Mouse (Mus musculus) heart, embryonic 12.5 days (tissue): ENCODE data around the gene Akirin1. TPM values are rescaled to one million over a fixed set of nuclear protein-coding genes. Genes with fewer than 3 reads are reported as not detected.

ENCODE experiments used
- ATAC-seq: fragments of 200-750 bp; cut with Nextera tagmentation; 2 replicates; pipeline ENCODE4 v1.8.0; 2017; ENCODE audit warnings: moderate TSS enrichment, moderate library complexity; ENCODE audit not compliant: insufficient number of reproducible peaks, low FRiP score
- H3K27ac ChIP-seq: fragments of 300-500 bp; sonication (generic); 2 replicates; pipeline ENCODE4 v1.5.1; 2016; ENCODE audit warnings: mild to moderate bottlenecking, moderate library complexity; ENCODE audit not compliant: poor library complexity, severe bottlenecking
- H3K27me3 ChIP-seq: fragments of 300-500 bp; sonication (generic); replicated peaks from 2 replicates; pipeline ENCODE4 v1.6.1; 2016; ENCODE audit warnings: mild to moderate bottlenecking, moderate library complexity
- H3K36me3 ChIP-seq: fragments of 300-500 bp; sonication (generic); 2 replicates; pipeline ENCODE4 v1.6.1; 2016; ENCODE audit warnings: mild to moderate bottlenecking, moderate library complexity
- H3K4me1 ChIP-seq: fragments of 300-500 bp; sonication (generic); replicated peaks from 2 replicates; pipeline ENCODE4 v1.6.1; 2016; ENCODE audit warnings: mild to moderate bottlenecking
- H3K4me2 ChIP-seq: fragments of 300-500 bp; sonication (generic); 2 replicates; pipeline ENCODE4 v1.6.1; 2016; ENCODE audit warnings: mild to moderate bottlenecking, moderate library complexity
- H3K4me3 ChIP-seq: fragments of 300-500 bp; sonication (generic); 2 replicates; pipeline ENCODE4 v1.5.1; 2016; ENCODE audit warnings: mild to moderate bottlenecking
- H3K9ac ChIP-seq: fragments of 300-500 bp; sonication (generic); 2 replicates; pipeline ENCODE4 v1.6.1; 2016; ENCODE audit warnings: mild to moderate bottlenecking, moderate library complexity
- H3K9me3 ChIP-seq: fragments of 300-500 bp; sonication (generic); replicated peaks from 2 replicates; pipeline ENCODE4 v1.6.1; 2016; ENCODE audit warnings: mild to moderate bottlenecking, moderate library complexity
- WGBS: fragments of 180-500 bp; shearing (Covaris S2); methylation state at CpG from one replicate; pipeline ENCODE4 v1.1.7; 2016; 5-methylcytosine and 5-hydroxymethylcytosine counted together
- polyA plus RNA-seq: library from polyadenylated mRNA; unstranded; fragments of >200 nt; fragmentation: Nextera tagmentation; extraction: Ambion mirVana; gene quantifications from 2 replicates; pipeline ENCODE4 v1.2.1, GENCODE M21; 2016

The Akirin1 gene
- polyA plus RNA-seq: 65.6 TPM in 2 replicates

DNA sequence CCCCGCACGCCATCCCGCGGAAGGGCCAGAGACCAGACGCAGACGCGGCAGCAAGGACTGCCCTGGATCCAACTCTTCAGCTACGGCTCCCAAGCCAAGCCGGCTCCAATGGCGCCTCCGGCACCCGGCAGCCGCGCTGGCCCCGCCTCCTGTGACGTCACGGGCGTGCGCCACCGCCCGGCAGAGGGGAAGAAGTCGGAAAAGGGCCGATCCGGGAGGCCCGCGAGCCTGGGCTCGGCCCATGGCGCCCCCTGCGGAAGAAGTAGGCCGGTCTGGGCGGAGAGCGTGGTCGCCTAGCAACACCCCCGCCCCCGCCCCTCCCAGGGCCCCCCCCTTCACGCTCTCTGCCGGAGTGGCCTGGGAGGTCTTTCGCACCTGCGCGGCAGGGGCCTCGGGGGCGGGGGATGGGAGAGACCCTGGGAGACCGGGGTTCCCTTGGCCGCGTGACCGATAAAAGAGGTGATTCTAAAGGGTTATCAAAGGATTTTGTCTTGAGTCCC is at the start of gene Akirin1:
TSS of gene Akirin1 (minus strand) at position 194 of the 500 bp plus-strand sequence.
- Histone ChIP-seq H3K27me3 (no peaks in the 10 kb centered on the region), H3K36me3 (no peaks in the 10 kb centered on the region), H3K9ac (peak within 1 kb of the TSS; percentile 95), H3K4me2 (peak within 1 kb of the TSS; percentile 76), H3K4me3 (peak within 1 kb of the TSS; percentile 95), H3K4me1 (peaks cover 14% of the 10 kb centered on the region), H3K9me3 (no peaks in the 10 kb centered on the region), H3K27ac (peak within 1 kb of the TSS; percentile 85)
- WGBS: under 1% methylated on average over 46 of the region's 46 CpGs
- ATAC-seq: peak; percentile 99

DNA sequence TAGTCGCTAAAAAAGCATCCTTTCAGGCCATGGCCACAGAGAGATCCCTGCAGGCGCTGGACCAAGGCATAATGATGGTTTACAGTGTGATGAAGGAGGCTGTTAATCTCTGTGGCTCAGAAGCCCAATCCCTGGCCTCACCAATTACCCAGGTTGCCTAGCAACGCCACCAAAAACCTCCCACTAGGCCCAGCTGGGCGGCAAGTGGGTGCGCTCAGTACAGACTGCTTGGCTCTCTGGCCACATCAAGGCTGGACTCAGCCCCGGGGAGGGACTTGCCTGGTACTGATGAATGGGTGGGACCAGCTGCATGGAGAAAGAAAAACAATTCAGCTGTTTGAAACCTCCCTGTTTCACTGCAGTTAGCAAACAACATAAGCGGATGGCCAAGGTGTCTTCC is 47.7 kb upstream of the Akirin1 start:
- ATAC-seq: no peak
- H3K4me2 ChIP-seq: no peak overlapping the region
- H3K4me1 ChIP-seq: no peaks in the 10 kb centered on the region
- H3K9me3 ChIP-seq: no peaks in the 10 kb centered on the region
- H3K9ac ChIP-seq: no peak overlapping the region
- no peak overlapping the region for H3K27ac ChIP-seq
- WGBS: 67% methylated on average over 7 of the region's 7 CpGs
- H3K4me3 ChIP-seq: no peak overlapping the region
- no peaks in the 10 kb centered on the region for H3K27me3 ChIP-seq
- no peaks in the 10 kb centered on the region for H3K36me3 ChIP-seq

DNA sequence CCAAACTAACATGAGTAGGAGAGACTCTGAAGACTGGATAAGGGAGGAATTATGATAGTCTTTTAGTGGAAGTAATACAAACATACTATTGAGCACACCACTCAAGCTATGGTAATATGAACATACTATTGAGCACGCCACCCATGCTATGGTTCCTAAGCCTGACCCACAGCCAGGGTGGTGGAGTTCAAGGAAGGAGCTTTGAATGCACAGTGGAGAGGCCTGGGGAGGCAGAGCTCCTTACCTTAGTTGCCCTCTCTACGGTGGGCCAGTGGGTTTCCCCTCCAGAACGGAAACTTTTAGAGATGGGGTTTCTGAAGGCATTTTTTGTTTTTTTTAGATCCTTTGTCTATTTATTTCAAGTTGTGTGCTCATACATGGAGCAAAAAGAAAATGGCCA is 47.3 kb upstream of the Akirin1 start:
- no peak overlapping the region for H3K4me3 ChIP-seq
- H3K9ac ChIP-seq: no peak overlapping the region
- WGBS: 79% methylated on average over 3 of the region's 3 CpGs
- H3K4me1 ChIP-seq: no peaks in the 10 kb centered on the region
- H3K27ac ChIP-seq: no peak overlapping the region
- H3K27me3 ChIP-seq: no peaks in the 10 kb centered on the region
- no peak overlapping the region for H3K4me2 ChIP-seq
- H3K36me3 ChIP-seq: no peaks in the 10 kb centered on the region
- no peaks in the 10 kb centered on the region for H3K9me3 ChIP-seq
- no peak for ATAC-seq

DNA sequence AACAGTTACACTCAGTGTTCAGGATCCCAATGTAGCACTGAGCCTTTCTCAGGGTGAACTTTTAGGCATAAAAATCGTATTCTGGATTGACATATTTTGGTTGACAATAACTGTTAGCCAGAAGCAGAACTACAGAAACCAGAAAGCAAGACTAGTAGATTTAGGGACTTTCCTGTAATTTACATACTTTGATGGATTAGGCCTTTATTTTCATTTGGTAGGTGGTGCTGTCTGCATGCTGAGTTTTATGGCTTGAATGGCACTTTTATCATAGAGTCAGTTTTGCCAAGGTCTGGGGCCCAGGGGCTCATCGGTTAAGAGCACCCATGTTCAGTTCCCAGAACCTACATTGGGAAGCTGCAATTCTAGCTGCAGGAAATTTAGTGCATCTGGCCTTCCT is 44.9 kb upstream of the Akirin1 start:
- WGBS: 61% methylated on average over 2 of the region's 2 CpGs
- Histone ChIP-seq H3K9me3 (no peaks in the 10 kb centered on the region), H3K4me3 (no peak overlapping the region), H3K27ac (no peak overlapping the region), H3K36me3 (no peaks in the 10 kb centered on the region), H3K4me2 (no peak overlapping the region), H3K27me3 (no peaks in the 10 kb centered on the region), H3K4me1 (peaks cover 4% of the 10 kb centered on the region; the same call in 1 of the 2 replicates), H3K9ac (no peak overlapping the region)
- no peak for ATAC-seq

DNA sequence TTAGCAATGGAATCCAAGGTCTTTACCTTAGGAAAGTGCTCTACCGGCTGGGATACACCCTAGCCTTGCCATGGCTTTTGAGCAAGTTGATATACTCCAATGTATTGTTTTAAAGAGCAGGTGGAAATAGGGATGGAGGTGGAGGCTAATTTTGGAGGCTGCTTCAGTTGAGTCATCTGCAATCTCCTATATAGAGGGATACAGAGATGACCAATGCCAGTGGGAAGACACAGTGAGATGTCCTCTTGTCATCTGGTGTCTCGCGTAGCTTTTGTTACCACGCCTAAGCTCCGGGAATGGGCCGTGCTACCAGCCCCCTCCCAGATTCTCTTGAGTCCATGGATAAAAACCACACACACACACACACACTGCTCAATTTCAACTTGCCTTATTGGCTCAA is 43.0 kb upstream of the Akirin1 start:
- Histone ChIP-seq H3K27ac (no peak overlapping the region), H3K9me3 (no peaks in the 10 kb centered on the region), H3K36me3 (no peaks in the 10 kb centered on the region), H3K4me1 (peaks cover 7% of the 10 kb centered on the region), H3K9ac (no peak overlapping the region), H3K4me3 (no peak overlapping the region), H3K27me3 (no peaks in the 10 kb centered on the region), H3K4me2 (no peak overlapping the region)
- 90% methylated on average over 6 of the region's 6 CpGs for WGBS
- ATAC-seq: no peak

DNA sequence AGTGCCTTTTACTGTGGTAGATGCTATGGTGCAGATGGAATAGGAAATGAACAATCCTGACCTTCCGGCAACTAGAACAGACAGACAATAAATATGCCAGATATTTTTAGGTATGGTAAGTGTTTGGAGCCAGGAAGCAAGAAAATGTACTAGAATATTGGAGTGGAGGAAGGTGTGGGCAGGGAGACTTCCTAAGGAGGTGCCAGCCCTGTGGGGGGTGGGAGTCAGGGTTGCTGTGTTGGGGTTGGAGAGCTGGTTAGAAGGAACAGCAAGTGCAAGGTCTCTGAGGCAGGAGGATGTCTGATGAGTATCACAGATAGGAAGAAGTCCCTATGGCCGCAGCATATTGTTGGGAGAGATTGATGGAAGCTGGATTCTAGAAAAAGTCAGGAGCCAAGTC is 42.5 kb upstream of the Akirin1 start:
- Histone ChIP-seq H3K9me3 (no peaks in the 10 kb centered on the region), H3K4me2 (no peak overlapping the region), H3K4me3 (no peak overlapping the region), H3K27me3 (no peaks in the 10 kb centered on the region), H3K36me3 (no peaks in the 10 kb centered on the region), H3K9ac (no peak overlapping the region), H3K27ac (no peak overlapping the region), H3K4me1 (peaks cover 12% of the 10 kb centered on the region)
- 76% methylated on average over 2 of the region's 2 CpGs for WGBS
- ATAC-seq: no peak

DNA sequence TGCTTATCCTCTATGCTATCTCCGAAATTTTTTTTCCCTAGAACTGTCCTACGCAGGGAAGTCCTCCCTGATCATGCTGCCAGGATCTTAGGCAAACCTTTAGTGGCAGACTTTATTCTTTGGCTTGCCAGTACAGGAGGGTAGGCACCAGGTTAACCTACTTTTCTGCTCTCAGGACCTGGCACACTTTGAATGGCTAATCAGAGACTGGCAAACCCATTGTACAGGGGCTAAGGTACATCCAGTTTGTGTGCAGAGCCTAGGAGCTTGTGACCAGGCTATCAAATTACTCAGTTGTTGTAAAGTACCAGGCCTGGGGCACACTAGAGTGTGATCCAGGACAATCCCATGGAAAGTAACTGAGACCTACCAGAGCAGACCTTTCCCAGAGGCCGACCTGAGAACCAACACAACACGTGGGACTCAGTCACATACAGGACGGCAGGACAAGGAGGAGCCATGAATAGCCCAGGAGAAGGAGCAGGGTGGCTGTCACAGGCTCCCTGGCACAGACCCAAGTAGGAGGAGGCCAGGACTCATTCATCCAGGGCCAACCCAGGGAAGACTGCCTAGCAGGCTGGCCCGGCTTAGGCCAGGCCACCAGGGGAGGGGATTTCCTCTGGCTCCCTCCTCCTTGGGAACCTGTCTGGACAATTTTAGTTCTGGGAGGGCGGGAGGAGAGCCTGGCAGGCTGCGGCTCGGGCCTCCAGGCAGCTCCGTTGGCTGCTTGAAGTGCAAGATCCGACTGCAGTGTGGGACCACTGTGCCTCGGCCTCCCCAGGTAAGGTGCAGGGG is 37.2 kb upstream of the Akirin1 start, which contains the start of gene Rhbdl2:
TSS of gene Rhbdl2 (plus strand) at position 684 of the 795 bp plus-strand sequence.
- Histone ChIP-seq H3K9me3 (no peaks in the 10 kb centered on the region), H3K9ac (peak within 1 kb of the TSS; percentile 61), H3K4me3 (peak within 1 kb of the TSS; percentile 37), H3K4me1 (peaks cover 18% of the 10 kb centered on the region), H3K27me3 (no peaks in the 10 kb centered on the region), H3K27ac (peak within 1 kb of the TSS; percentile 62), H3K4me2 (peak within 1 kb of the TSS; percentile 69), H3K36me3 (no peaks in the 10 kb centered on the region)
- WGBS: 19% methylated on average over 12 of the region's 12 CpGs
- peak; percentile 89 for ATAC-seq

DNA sequence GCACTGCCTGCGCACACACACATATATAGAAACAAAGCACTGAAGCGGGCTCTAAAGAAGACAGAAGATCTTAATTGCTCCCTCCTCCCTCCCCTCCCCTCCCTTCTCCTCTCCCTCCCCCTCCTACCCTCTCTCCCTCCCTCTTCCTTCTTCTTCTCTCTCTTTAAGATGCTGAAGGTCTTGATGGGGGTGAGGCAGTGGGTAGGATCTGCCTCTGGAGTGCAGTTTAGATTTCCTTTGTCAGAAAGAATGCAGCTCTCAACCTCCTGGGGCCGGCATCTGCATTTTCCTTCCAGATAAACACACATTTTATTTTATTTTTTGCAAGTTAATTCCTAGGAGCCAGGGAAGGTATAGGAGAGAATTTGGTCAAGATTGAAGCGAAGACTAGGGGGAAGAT is 18.1 kb upstream of the Akirin1 start:
- WGBS: 76% methylated on average over 4 of the region's 4 CpGs
- no peak overlapping the region for H3K4me3 ChIP-seq
- no peak overlapping the region for H3K4me2 ChIP-seq
- H3K4me1 ChIP-seq: no peaks in the 10 kb centered on the region
- no peak overlapping the region for H3K9ac ChIP-seq
- H3K9me3 ChIP-seq: no peaks in the 10 kb centered on the region
- H3K27ac ChIP-seq: no peak overlapping the region
- H3K27me3 ChIP-seq: no peaks in the 10 kb centered on the region
- H3K36me3 ChIP-seq: no peaks in the 10 kb centered on the region
- ATAC-seq: no peak

DNA sequence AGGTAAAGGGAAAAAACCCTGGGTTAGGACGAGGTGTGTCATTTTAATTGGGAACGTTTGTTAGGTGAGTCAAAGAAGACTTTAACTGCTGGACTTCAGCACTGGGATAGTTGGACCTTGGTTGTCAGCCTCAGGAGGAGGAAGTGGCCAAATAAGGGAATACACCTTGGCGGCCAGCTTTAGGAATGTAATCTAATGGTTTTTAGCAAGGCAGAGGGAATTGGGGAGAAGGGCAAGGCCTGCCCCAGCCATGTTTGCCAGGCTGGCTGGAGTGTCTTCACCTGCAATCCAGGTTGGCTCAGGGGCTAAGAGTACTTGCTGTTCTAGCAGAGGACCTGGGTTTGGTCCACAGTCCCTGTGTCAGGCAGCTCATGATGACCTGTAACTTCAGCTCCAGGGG is 17.7 kb upstream of the Akirin1 start:
- Histone ChIP-seq H3K36me3 (no peaks in the 10 kb centered on the region), H3K27ac (no peak overlapping the region), H3K27me3 (no peaks in the 10 kb centered on the region), H3K4me1 (no peaks in the 10 kb centered on the region), H3K9ac (no peak overlapping the region), H3K4me2 (no peak overlapping the region), H3K4me3 (no peak overlapping the region), H3K9me3 (no peaks in the 10 kb centered on the region)
- no peak for ATAC-seq
- WGBS: 56% methylated on average over 3 of the region's 3 CpGs

DNA sequence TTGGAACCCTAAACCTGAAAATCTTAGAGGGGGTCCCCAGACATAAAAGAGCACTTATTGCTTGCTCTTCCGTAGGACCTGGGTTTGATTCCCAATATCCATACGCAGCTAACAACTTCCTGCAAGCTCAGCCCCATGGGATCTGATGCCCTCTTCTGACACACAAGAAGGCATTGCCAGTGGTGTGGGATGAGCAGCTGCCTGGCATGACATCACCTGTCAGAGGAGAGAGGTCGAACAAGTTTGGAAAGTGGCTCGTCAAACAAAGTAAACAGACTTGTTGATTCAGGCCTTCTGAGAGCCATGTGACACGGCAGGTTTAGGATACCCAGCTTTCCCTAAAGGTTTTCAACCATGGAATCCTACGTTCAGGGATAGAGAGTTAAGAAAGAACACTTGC is 14.9 kb upstream of the Akirin1 start:
- 68% methylated on average over 6 of the region's 6 CpGs for WGBS
- Histone ChIP-seq H3K27ac (no peak overlapping the region), H3K27me3 (no peaks in the 10 kb centered on the region), H3K36me3 (no peaks in the 10 kb centered on the region), H3K4me3 (no peak overlapping the region), H3K9ac (no peak overlapping the region), H3K4me1 (no peaks in the 10 kb centered on the region), H3K9me3 (no peaks in the 10 kb centered on the region), H3K4me2 (no peak overlapping the region)
- ATAC-seq: no peak

DNA sequence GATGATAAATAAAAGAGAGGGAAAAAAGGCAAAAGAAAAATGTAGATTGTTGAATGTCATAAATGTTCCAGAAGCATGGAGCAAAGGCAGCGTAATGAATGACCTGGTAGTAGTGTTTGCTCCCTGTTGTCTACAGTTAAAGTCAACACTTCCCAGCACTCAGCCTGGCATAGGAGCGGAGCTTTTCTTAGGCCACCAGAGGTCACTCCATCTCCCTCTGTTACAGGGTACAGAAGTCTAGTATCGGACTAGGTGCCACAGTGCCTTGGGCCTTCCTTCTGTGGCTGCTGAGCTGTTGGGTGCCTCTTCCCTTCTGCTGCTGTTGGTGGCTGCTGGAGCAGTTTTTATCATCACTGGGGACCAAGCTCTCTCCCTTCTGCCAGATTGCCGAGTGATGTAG is 8.2 kb upstream of the Akirin1 start:
- no peaks in the 10 kb centered on the region for H3K27me3 ChIP-seq
- H3K36me3 ChIP-seq: no peaks in the 10 kb centered on the region
- no peak for ATAC-seq
- no peak overlapping the region for H3K27ac ChIP-seq
- H3K9me3 ChIP-seq: no peaks in the 10 kb centered on the region
- WGBS: 55% methylated on average over 4 of the region's 4 CpGs
- H3K4me3 ChIP-seq: no peak overlapping the region
- no peaks in the 10 kb centered on the region for H3K4me1 ChIP-seq
- no peak overlapping the region for H3K9ac ChIP-seq
- no peak overlapping the region for H3K4me2 ChIP-seq
